Mouse (Mus musculus) E14TG2a.4 (cell line): ENCODE measurements around the gene Gfra1.

Experiments used
- CTCF ChIP-seq: conservative IDR thresholded peaks from 2 replicates; pipeline ENCODE4 v1.5.1; 2014; ENCODE audit warnings: low read length
- NANOG ChIP-seq: IDR thresholded peaks from 2 replicates; pipeline ENCODE4 v1.6.1; 2014; ENCODE audit warnings: borderline replicate concordance, low read length, mixed read lengths
- POU5F1 ChIP-seq: IDR thresholded peaks from 2 replicates; pipeline ENCODE4 v1.6.1; 2014; ENCODE audit warnings: low read length, borderline replicate concordance

DNA sequence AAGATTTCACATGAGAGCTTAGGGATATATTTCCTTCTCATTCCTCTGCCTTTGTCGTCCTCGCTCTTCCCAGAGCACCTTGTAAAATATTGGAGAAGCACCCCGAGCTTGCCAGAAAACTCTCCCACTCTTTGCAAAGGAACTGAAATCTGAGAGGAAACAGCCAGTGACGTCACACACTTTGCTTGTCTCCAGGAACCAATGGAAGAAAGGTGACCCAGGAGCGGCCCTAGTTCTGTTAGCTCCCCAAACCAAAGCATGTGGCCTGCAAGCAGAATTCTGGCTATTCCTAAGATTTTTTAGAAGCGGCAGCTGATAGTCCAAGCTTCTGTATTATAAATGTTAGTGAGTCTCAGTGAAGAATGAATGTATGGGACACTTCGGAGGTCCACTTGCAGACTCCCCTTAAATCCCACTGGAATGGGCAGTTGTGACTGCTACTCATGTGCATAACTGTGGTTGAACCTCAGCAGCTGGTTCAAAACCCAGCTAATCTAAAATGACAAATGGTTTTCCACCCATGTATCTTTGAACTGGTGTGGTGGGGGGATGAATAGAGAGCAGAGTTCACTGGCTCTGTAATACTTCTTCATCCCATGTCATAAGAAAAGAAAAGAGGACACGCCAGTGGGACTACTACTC is 3.4 kb downstream of the Gfra1 start:
- TF ChIP-seq CTCF (no peak), NANOG (no peak), POU5F1 (no peak)
